In genomic region chr11:107339224-107339805, GRCm38 (mm10) we compare ENCODE assay signal across 9 mouse cellular contexts.
DNase-seq lines count a peak whose midpoint lies in the region; ATAC-seq lines count a peak whose summit lies in the region.
"Had no signal": no experiment of that assay in that cellular context is flagged by ENCODE, and none has a peak within 500 bp of the region (broad histone marks: within the 10 kb centered on the region; RNA-seq: fewer than 3 reads in every experiment).

No protein-coding gene starts in this region.

- H3K27ac ChIP-seq in embryonic facial prominence, embryonic 14.5 days (replicated peaks; ENCODE audit: low read depth, low read length) = no peak overlapping the region
- H3K27ac ChIP-seq in embryonic facial prominence, embryonic 10.5 days (replicated peaks) = no peak overlapping the region
- H3K27ac ChIP-seq: embryonic facial prominence, embryonic 12.5 days had no signal

- ATAC-seq in embryonic facial prominence, embryonic 14.5 days (ENCODE audit: low read depth) = no peak

- H3K4me1 ChIP-seq in embryonic facial prominence, embryonic 14.5 days (ENCODE audit: control insufficient read depth, insufficient read depth, low read length) = peaks cover 4% of the 10 kb centered on the region
- H3K4me1 ChIP-seq in embryonic facial prominence, embryonic 10.5 days = peaks cover 48% of the 10 kb centered on the region

- DNase-seq in embryonic facial prominence, embryonic 14.5 days (ENCODE audit: low spot score) = peak; percentile 43
- DNase-seq in embryonic facial prominence, embryonic 10.5 days (ENCODE audit: low spot score) = no peak
- DNase-seq in spleen, adult 12 weeks (ENCODE audit: low spot score) = peak; percentile 33
- no peak for DNase-seq in spleen, adult 18-20 months
- peak; percentile 38 for DNase-seq in heart, postnatal 25 days (ENCODE audit: low spot score)
- DNase-seq in skeletal muscle tissue, adult 2 months (ENCODE audit: low read depth, low spot score) = peak; percentile 56
- DNase-seq in natural killer cell, adult 2 months (ENCODE audit: low spot score in 2 of 2) = no peak
- no peak for DNase-seq in layer of hippocampus, postnatal 36 days

- H3K9me3 ChIP-seq in embryonic facial prominence, embryonic 14.5 days (ENCODE audit: control insufficient read depth, low read length) = no peaks in the 10 kb centered on the region
- 0 out of 2 replicates have a peak, but pooled peaks cover 2% of the 10 kb centered on the region for H3K9me3 ChIP-seq in embryonic facial prominence, embryonic 10.5 days
- H3K9me3 ChIP-seq: embryonic facial prominence, embryonic 12.5 days had no signal

- H3K9ac ChIP-seq in embryonic facial prominence, embryonic 14.5 days (ENCODE audit: low read depth, low read length) = no peak overlapping the region
- H3K9ac ChIP-seq: embryonic facial prominence, embryonic 12.5 days had no signal

- WGBS in embryonic facial prominence, embryonic 14.5 days = 81% methylated on average over 7 of the region's 7 CpGs
- WGBS in embryonic facial prominence, embryonic 10.5 days = 79% methylated on average over 7 of the region's 7 CpGs

- H3K4me3 ChIP-seq in embryonic facial prominence, embryonic 14.5 days (ENCODE audit: low read depth, low read length) = no peak overlapping the region
- H3K4me3 ChIP-seq in embryonic facial prominence, embryonic 10.5 days = no peak overlapping the region
- H3K4me3 ChIP-seq: embryonic facial prominence, embryonic 12.5 days had no signal

- H3K27me3 ChIP-seq in embryonic facial prominence, embryonic 14.5 days (replicated peaks; ENCODE audit: control insufficient read depth, insufficient read depth, low read length) = no peaks in the 10 kb centered on the region
- H3K27me3 ChIP-seq in embryonic facial prominence, embryonic 10.5 days (replicated peaks; ENCODE audit: low read depth, poor library complexity, severe bottlenecking) = no peaks in the 10 kb centered on the region
- H3K27me3 ChIP-seq: embryonic facial prominence, embryonic 12.5 days had no signal

- intact Hi-C loops in heart, postnatal 25 days (cut with DNase I) = loop anchor here (2.0 to 5.0 kb wide), 3 partner anchors 39 to 128 kb away; no protein-coding TSS in a partner anchor

- no peak overlapping the region for H3K4me2 ChIP-seq in embryonic facial prominence, embryonic 14.5 days (ENCODE audit: low read depth, low read length)
- H3K4me2 ChIP-seq: embryonic facial prominence, embryonic 12.5 days had no signal

- no peaks in the 10 kb centered on the region for H3K36me3 ChIP-seq in embryonic facial prominence, embryonic 14.5 days (ENCODE audit: control insufficient read depth, insufficient read depth, low read length)
- peaks cover 20% of the 10 kb centered on the region for H3K36me3 ChIP-seq in embryonic facial prominence, embryonic 10.5 days (replicated peaks)

Comparison
In these comparisons a context has a peak if more than half of its experiments do, and no peak if none do; other contexts are left out.
1. DNase-seq: peak in embryonic facial prominence, embryonic 14.5 days (single experiment), spleen, adult 12 weeks (single experiment), heart, postnatal 25 days (single experiment) and skeletal muscle tissue, adult 2 months (single experiment); none in embryonic facial prominence, embryonic 10.5 days (single experiment), spleen, adult 18-20 months (0 of 2), natural killer cell, adult 2 months (0 of 2) and layer of hippocampus, postnatal 36 days (0 of 2).